Mouse (Mus musculus) testis, adult 2 months (tissue): ENCODE measurements at regions not wholly inside any gene's neighbourhood (a gene's known extent, or its start where the extent isn't known, plus 50 kb on each side); places are given as distances from the start of the nearest gene placed in this dataset.

ENCODE experiments used
- H3K27ac ChIP-seq: fragments of 200-500 bp; 2 replicates; pipeline ENCODE4 v1.5.1; 2012; ENCODE audit warnings: low read depth, low read length; ENCODE audit not compliant: control insufficient read depth, insufficient read depth
- H3K27me3 ChIP-seq: fragments of 200-500 bp; 2 replicates; pipeline ENCODE4 v1.6.1; 2012; ENCODE audit warnings: mild to moderate bottlenecking, low read length, moderate library complexity; ENCODE audit not compliant: control insufficient read depth, insufficient read depth
- H3K36me3 ChIP-seq: fragments of 200-500 bp; 2 replicates; pipeline ENCODE4 v1.6.1; 2012; ENCODE audit warnings: mild to moderate bottlenecking, low read length; ENCODE audit not compliant: control insufficient read depth, insufficient read depth
- H3K4me1 ChIP-seq: fragments of 200-500 bp; 2 replicates; pipeline ENCODE4 v1.6.1; 2012; ENCODE audit warnings: low read length; ENCODE audit not compliant: control insufficient read depth, insufficient read depth
- H3K4me3 ChIP-seq: fragments of 200-500 bp; 2 replicates; pipeline ENCODE4 v1.5.1; 2012; ENCODE audit warnings: low read depth, mild to moderate bottlenecking, low read length, moderate library complexity, mixed read lengths; ENCODE audit not compliant: control insufficient read depth
- CTCF ChIP-seq: fragments of 200-500 bp; IDR thresholded peaks from 2 replicates; pipeline ENCODE4 v1.5.1; 2012; ENCODE audit warnings: low read depth, mild to moderate bottlenecking, inconsistent platforms, low read length, moderate library complexity; ENCODE audit not compliant: control insufficient read depth, insufficient read depth, insufficient replicate concordance
- POLR2A ChIP-seq: fragments of 200-500 bp; IDR thresholded peaks from 2 replicates; pipeline ENCODE4 v1.6.1; 2012; ENCODE audit warnings: low read depth, mild to moderate bottlenecking, inconsistent platforms, low read length, moderate library complexity; ENCODE audit not compliant: control insufficient read depth

- TF ChIP-seq POLR2A (peak; percentile 37; the same call in 1 of the 2 replicates), CTCF (no peak)
- peak overlapping the region; percentile 25; the same call in 1 of the 2 replicates for H3K27ac ChIP-seq
- H3K36me3 ChIP-seq, result no peaks in the 10 kb centered on the region
- no peak overlapping the region for H3K4me3 ChIP-seq
- H3K4me1 ChIP-seq, result peaks cover 4% of the 10 kb centered on the region; the same call in 1 of the 2 replicates
- H3K27me3 ChIP-seq, result no peaks in the 10 kb centered on the region
Measured at GRCm38 (mm10) chr3:142935949-142936348, 54.1 kb upstream of the Pkn2 start.

GRCm38 (mm10) chr3:142934326-142934725 is 52.5 kb upstream of the Pkn2 start:
- Histone ChIP-seq H3K27me3 (no peaks in the 10 kb centered on the region), H3K27ac (no peak overlapping the region), H3K4me1 (peaks cover 4% of the 10 kb centered on the region; the same call in 1 of the 2 replicates), H3K36me3 (no peaks in the 10 kb centered on the region), H3K4me3 (no peak overlapping the region)
- TF ChIP-seq POLR2A, result no peak
- TF ChIP-seq CTCF, result no peak

- Histone ChIP-seq H3K36me3 (no peaks in the 10 kb centered on the region), H3K27ac (no peak overlapping the region), H3K4me3 (no peak overlapping the region), H3K27me3 (no peaks in the 10 kb centered on the region), H3K4me1 (peaks cover 4% of the 10 kb centered on the region; the same call in 1 of the 2 replicates)
- TF ChIP-seq POLR2A (no peak), CTCF (no peak)
Measured at GRCm38 (mm10) chr3:142933684-142934259, 52.0 kb upstream of the Pkn2 start.
